Mouse (Mus musculus) brain, adult 2 months (tissue): ENCODE measurements around the gene Gtf2f1.

Experiments used
- DNase-seq: peaks from one replicate; pipeline ENCODE4 v3.0.0; 2011; ENCODE audit warnings: low read depth, low spot score

Gene Gtf2f1

DNA sequence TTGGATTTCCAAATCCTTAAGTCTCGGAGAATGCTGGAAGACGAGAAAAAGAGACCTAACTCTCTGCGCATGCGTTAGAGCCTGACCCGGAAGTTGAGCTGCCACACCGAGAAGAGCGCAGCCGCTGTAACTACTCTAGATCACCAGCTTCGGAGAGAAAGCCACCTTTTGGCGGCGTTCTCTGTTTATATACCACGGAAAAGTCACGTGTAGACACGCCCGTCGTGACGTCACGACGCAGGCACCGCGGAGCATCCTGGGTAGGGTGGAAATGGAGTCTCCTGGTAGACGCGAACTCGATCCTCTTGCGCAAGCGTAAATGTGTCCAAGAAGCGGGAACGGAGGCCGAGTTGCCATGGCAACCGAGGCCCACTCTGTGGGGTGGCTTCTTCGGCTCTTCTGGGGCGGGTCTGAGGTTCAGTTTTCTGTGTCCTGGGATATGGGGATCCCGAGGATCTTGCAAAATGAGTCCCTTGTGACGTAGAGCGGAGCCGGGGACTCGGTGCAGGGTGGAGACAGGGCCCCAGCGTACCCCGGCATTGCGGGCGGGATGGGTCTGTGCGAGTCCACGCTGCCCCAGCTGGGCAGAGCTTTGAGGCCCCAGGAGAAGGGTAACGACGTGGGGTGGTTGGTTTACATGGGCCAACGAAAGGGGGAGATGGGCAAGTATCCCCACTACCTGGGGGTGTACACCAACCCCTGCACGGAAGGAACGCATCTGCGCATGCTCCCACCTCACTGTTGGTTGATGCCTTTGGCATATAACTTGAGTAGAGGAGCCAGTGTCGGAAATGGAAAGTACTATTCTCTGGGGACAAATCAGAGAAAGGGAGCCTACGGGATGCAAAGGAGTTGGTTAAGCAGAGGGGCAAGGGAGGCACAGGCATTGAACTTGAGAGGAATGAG, at the start of gene Gtf2f1, which contains the start of gene Gm17949:
TSS of gene Gtf2f1 (minus strand) at position 53 of the 906 bp plus-strand sequence.
TSS of gene Gm17949 (plus strand) at position 234 of the 906 bp plus-strand sequence.
- peak; percentile 99 for DNase-seq

- DNase-seq: peak; percentile 99
These were observed 49.2 kb upstream of the Gtf2f1 start for GRCm38 (mm10) chr17:57060231-57060801.

DNA sequence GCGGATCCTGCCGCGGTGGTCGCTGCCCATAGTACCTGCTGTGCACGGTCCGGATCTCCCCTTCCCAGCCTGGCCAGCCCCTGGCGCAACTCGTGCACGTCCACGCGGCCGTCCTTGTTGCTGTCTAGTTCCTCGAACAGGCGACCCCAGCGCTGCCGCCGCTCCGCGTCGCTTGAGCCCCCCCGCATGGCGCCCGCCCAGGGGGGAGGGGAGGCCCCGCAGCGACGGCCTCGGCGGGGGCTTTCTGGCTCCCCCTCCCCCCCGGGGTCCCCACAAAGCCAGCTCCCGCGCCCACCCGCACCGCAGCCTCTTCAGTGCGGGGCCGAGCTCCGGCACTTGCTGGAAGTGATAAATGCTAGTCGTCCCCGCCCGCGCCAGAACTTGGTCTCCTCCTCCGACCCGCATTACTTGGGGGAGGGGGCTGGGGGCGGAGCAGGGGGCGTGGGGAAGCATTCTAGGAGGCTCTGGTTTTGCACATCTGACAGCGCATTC, 48.4 kb upstream of the Gtf2f1 start, which contains the start of gene Slc25a23:
TSS of gene Slc25a23 (minus strand) at position 378 of the 492 bp plus-strand sequence.
- peak; percentile 90 for DNase-seq

DNA sequence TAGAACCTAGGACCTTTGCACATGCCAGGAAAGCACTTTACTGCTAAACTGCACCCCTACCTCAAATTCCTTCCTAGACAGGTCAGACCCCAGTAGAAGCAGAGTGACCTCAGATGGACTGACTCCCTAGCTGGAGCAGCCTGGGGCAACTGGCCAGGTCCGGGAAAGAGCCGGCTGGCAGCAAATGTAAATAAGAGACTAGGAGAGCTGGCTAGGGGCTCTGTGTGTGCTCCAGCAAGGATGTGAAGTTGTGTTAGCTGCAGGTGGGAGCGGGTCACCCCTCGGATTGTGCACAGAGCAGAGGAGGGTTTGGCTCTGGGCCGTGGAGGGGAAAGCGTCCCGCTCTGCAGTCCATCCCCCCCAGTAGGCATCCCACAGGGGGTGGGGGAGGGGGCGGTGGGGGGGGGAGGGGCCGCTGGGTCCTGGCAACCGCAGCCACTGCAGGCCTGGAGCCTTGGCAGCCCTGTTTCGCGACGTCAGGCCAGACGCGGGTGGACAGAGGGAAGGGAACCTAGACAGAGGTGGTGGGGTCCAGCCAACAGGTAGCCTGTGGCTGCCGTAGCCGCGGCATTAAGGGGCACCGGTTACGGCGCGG, 47.9 kb upstream of the Gtf2f1 start, which contains the start of gene Crb3:
TSS of gene Crb3 (plus strand) at position 215 of the 595 bp plus-strand sequence.
- peak; percentile 45 for DNase-seq

GRCm38 (mm10) chr17:57056246-57056645, 45.2 kb upstream of the Gtf2f1 start:
- DNase-seq: no peak

DNA sequence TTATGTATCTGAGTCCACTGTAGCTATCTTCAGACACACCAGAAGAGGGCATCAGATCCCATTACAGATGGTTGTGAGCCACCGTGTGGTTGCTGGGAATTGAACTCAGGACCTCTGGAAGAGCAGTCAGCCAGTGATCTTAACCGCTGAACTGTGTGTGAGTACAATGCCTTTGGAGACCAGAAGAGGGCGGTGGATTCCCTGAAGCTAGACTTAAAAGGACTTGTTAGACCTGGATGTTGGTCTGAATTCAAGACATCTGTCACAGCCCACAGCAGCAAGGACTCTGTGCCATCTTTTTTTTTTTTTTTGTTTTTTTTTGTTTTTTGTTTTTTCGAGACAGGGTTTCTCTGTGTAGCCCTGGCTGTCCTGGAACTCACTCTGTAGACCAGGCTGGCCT, 40.6 kb upstream of the Gtf2f1 start:
- peak; percentile 44 for DNase-seq

- DNase-seq: peak; percentile 25
These were observed 37.7 kb upstream of the Gtf2f1 start for GRCm38 (mm10) chr17:57048816-57049215.

GRCm38 (mm10) chr17:57047406-57047805, 36.3 kb upstream of the Gtf2f1 start:
- DNase-seq: no peak

GRCm38 (mm10) chr17:57041554-57041953, 30.5 kb upstream of the Gtf2f1 start, which contains the start of gene Slc25a41:
Gene Slc25a41 (minus strand): TSS chr17:57041654.
- DNase-seq: no peak

DNA sequence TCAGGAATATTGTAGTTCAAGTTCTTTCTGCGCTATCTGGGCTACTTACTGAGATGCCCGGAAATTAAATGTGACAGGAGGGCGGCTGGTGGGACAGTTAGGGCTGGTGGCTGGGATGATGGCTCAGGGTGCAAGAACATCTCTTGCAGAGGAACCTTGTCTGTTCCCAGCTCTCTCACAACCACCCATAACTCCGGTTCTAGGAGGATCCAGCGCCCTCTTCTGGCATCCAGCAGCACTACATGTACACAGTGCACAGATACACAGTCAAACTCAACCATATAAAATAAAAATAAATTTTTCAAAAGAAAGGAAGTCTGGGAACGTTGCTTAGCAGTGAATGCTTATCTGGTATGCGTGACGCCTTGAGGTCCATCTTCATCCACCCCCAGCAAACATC, 27.9 kb upstream of the Gtf2f1 start:
- DNase-seq: no peak

DNA sequence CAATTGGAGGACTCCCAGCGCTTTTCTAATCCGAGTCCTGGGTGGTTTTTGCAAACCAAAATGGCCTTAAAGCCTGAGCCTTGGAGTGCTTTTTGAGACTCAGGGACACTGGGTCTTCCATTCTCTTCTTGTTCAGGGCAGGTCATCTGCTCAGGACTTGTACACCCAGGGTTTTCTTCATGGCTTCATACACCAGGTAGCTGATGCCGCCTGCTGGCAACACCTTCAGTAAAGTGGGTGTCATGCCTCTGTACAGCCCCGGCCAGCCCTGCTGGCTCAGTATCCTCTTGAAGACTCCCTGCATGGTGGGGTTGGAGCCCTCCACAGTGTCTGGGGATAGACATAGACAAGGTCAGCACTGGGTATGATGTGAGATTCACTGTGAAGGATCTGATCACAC, 21.8 kb upstream of the Gtf2f1 start:
- DNase-seq: no peak

DNA sequence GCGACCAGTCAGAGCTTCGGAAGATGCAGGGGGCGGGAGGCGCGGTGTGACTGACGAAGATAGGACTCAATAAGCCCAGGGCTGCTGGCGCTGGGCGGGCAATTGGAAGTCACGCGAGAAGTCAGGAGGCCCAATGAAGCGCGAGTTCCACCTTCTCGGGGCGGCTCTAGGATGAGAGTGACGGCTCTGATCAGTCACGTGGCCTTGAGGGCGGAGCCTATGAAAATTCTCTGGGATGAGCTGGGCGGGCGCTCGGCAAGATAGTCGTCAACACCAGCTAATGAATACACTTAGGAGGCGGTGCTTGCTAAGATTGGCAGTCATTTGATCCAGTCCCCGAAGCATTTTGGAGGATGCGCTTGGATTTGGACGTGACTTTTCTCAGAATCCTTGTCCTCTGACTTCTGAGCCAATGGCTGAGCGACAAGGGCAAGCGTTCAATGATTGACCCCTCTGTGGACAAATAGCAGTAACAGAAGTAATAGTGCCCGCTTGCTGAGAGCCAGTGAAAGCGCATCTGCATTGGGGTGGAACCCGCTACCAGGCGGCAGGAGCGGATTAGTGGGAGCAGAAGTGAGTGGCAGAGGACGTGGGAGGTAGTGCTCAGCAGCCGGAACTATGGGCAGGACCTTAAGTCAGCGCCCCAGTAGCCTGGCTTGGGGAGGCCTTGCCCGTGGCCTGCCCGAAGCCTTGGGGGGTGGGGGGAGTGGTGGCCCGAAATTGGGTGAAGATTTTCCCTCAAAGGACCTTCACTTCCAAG, 20.8 kb upstream of the Gtf2f1 start:
- peak; percentile 100 for DNase-seq

DNA sequence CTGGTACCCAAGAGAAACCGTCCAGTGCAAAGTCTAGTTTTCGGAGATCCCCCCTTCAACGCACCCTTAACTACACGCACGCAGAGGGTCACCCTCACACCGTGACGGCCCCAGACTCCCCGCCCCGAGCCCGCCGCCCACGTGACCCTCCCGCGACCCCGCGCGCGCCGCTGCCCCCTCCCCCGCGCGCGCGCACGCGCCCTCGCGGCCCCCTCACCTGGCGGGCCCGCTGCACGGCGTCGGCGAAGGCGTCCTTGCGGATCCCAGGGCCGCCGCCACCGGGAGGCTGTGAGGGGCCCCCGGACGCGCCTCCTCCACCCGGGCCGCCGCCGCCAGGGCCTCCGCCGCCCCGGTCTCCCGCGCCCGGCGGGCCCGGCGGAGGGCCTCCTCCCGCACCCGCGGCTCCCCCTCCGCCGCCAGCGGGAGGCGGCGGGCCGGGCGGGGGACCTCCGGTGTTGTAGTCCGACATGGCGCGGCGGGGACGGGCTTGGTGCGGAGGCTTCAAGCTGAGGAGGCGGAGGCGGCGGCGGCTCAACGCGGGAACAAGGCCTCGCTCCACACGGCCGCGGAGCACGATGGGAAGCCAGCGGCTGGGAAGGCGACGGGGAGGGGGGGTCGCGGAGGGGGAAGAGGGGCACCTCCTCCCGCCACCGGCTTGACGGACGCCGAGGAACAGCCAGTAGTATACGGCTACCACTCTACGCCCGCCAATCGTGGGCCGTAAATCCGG, 20.0 kb upstream of the Gtf2f1 start, which contains the start of gene Khsrp:
TSS of gene Khsrp (minus strand) at position 592 of the 730 bp plus-strand sequence.
- no peak for DNase-seq

DNA sequence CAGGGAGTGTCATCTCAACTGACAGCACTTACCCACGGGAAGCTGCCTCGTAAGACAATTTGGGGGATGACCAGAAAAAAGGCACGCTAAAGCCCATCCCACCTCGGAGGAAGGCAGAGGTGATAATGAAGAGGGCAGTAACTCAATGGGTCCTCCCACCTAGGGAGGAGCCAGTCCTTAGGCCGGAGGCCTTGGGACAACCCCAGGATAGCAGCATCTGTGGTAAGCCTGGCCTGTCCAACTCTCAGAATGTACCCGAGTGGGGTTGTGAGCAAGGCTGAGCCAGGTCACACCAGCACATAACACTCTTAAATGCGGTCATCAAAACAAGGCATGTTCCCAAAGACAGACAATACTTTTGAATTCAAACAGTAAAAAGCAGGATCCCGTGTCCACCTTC, 18.6 kb upstream of the Gtf2f1 start:
- DNase-seq: no peak

DNA sequence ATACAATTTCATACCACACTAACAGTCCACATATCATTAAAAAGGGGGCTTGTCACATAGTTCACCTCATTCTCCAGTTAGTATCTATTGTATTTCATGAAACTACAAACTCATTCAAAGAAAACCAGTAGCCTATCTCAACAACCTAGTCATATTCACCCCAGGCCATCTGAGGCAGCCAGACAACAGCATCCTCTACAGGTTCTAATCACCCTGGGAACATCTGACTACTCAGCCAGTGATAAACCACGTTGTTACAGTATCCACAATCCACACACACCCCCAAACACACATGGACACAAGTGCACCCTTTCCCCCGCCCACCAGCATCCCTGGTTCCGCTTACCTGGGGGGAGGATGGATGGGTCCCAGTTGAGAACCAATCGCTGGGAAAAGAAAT, 16.4 kb upstream of the Gtf2f1 start:
- no peak for DNase-seq

DNA sequence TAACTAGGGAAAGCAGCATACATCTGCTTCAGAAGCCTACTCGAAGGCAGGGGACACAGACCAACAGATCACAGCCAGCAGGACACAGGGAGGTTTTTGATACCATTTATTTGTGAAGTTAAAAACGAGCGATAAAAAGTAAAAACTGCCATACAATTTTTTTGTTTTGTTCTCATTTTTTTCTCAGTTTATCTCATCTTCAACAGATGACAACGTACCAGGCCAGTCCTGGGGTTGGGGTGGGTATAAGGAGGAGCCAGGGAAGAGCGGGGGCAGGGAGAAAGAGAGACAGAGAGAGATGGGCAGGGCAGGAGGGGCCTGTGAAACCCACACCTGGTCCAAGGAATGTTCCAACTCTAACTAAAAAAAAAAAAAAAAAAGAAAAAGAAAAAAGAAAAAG, 9.9 kb upstream of the Gtf2f1 start:
- DNase-seq: no peak

- no peak for DNase-seq
These were observed 8.6 kb upstream of the Gtf2f1 start for GRCm38 (mm10) chr17:57019693-57020092.

GRCm38 (mm10) chr17:57012245-57012795, 1.2 kb upstream of the Gtf2f1 start:
- DNase-seq: no peak

- DNase-seq: no peak
These were observed 215 bp downstream of the Gtf2f1 start for GRCm38 (mm10) chr17:57010911-57011235.

DNA sequence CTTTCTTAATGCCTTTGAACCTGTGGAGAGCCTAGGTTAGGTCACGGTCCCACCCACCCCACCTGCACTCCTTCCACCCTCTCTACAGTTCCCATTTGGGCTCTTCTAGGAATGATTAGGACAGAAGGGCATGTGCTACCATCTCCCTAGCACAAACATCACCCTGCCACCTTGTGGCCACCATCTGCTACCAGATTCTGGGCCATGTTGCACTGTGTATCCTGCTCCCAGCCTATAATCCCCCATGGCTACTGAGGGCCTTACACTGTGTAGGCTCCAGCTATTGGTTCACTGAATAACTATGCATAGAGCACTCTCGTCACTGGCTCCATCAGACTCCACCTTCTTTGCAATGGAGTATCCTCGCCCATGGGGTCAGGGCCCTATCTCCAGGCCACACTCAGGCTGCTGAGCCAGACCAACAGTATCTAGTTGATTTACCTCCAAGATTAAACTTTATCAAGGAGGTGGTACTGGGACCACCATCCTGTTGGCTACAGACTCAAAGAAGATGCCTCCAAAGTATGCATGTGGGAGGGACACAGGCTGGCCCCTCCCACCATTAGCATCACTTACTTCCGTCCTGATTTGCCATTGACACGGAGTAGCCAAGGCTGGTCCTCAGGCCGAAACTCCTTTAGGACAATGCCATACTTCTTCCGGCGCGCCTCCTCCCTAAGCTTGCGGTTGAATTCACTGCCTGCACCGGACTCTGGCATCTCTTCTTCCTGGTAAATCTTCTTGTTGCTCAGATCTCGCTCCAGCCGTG, 3.8 kb downstream of the Gtf2f1 start:
- no peak for DNase-seq
